Mouse (Mus musculus) thymus, postnatal 25 days (tissue): Measurements from ENCODE around the gene Lhpp.
A peak's percentile ranks its signal among the peaks of the same experiment; 100 is the strongest.

ENCODE experiments used
- DNase-seq: peaks from one replicate; pipeline ENCODE4 v3.0.0; 2022

The Lhpp gene

DNA sequence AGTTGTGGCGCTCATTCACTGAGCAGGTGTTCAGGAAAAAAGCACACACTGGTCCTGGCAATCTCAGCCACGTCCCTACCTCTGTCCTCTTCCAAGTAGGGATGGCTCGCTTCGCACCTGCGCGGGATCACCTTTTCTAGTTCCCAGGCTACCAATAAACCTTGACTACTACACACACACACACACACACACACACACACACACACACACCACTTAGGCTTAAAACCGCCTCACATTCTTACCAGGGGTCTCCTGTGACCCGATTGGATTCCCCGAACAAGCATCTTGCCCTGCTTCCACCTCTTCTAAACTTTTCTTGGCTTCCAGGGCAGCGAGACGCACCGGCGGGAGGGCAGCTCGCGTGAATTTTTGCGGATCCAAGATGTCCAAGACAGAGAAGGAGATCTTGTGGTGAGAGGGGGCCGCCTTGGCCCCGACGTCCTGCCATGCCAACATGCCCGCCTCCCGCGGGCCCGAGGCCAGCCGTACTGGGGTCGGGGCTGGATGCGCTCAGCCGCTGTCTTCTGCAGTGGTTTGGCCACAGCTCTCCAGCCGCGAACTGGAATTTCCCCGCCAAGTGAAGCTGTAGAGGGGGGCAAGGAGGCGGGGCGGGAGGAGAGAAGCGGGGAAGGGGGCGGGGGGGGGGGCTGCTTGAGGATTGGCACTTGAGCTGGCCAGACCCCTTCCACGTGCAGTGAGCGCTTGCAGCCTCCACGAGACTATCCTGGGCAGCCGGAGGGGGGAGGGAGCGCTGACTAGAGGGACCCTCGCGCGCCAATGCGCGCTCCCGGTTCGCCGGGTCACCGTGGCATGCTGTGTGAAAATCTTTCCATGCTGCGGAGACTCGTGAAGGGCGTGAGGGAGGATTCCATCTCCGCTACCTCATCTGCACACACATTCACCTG lies 11.1 kb upstream of the Lhpp start, which contains the start of gene Nkx1-2:
TSS of gene Nkx1-2 (minus strand) at position 567 of the 905 bp plus-strand sequence.
- no peak for DNase-seq

DNA sequence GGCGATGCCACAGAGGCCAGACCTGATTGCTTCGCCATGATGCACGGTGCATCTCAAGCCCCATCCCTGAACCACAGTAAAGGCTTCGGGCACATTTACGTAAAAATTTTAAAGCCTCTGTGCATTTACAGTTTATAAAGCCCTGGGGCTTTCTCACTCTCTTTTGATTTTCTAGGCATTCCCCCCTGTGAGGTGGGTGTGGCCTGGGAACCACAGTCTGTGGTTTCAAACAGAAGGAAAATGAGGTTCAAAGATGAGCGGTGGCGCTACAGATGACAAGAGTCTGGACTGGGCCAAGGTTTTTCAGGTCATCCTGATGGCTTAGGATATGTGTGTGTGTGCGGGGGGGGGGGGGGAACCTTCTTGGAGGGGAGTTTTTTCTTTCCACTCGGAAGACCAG lies 10.4 kb upstream of the Lhpp start:
- peak; percentile 28 for DNase-seq

DNA sequence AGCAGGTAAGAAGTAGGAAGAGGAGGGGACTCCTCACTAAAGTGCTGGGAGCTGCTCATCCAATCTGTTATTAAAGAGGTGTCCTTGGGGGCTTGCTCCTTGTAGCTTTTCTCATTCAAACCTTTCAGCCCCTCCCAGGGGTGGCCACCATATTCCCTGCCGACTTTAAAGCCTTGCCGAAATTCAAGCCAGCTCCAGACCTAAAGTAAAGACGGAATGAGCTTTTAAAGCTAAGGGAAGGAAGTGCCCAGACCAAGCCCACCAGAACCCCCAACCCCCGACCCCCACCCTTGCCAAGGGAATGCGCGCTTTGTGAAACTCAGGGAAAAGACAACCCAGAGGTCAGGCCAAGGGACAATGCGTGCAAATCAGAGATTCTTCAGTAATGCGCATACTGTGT lies 9.5 kb upstream of the Lhpp start:
- no peak for DNase-seq

DNA sequence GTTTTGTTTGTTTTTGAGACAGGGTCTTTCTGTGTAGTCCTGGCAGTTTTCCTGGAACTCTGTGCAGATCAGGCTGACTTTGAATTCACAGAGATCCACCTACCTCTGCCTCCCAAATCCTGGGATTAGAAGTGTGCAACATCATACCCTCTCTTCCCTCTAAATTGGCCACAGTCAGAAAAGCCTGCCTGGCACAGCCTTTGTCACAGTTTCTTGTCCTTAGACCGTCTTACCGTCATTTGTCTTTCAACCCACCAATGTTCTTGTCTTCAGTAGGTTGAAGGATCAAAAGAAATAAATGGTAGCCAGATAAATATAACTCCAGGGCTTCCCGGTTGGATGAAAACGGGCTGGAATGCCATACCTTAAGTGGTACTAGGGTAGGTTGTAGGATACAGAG lies 5.7 kb upstream of the Lhpp start:
- DNase-seq: no peak

DNA sequence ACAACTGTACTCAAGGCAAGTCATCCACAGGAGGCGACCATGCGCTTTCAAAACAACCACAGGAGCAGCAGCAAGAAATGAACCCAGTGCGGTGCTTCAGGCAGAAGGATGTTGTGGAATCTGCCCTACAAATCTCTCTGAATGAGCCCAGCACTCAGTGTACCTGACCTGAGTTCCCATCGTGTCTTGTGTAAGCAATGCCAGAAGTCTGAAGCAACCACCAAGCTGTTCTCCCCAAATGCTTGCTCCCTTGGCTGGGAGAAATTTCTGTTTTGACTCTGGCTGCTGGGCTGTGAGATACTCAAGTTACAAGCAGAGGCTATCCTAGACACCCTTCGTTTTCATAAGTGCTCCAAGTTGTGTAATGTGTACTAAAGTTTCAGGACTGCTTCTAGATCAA lies 4.7 kb upstream of the Lhpp start:
- no peak for DNase-seq

DNA sequence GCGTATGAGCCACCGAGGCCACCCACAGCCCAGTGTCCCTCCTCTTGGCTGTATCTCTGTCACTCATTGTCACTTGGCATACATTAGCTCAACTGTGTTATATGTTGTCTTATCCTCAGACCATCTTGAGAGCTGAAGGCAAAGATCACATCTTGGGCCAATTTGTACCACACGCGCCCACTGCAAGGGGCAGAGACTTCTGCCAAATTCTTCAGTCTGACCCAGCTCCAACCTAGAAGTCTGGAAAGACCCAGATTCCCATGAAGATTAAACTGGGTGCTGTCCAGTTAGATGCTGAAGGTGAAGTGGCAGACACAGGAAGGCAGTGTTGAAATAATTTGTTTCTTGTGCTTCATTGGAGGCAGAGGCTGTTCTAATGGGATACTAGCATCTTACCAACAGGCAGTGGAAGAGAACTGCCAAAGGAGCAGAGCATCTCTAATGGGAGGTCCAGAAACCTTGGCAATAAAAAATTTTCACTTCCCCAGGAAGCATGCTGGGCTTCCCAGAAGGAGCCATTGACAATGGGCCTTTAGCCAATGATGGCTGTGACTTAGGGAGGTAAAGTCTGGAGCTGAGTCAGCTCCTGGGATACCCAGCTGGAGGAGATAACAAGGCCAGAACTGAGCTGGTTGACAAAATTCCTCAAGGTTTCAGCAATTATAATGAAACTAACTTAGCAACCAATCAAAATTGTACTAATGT lies 2.0 kb upstream of the Lhpp start:
- DNase-seq: no peak

DNA sequence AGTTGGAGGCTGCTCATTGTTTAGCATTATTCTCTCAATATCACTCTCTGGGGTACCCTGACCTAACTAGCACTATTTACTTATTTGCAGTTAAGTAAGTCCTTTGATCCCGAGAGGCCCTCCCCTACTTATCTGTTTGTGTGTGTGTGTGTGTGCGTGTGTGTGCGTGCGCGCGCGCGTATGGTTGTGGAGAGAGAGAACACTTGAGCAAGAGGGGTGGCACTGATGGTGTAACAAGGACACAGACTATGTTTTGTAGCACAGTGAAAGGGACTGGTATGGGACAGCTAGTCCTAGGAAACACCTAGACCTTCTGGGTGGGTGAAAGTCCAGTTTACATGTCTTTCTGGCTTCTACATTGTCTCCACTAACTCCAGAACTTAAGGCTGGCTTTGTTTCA lies 1.1 kb downstream of the Lhpp start:
- no peak for DNase-seq

DNA sequence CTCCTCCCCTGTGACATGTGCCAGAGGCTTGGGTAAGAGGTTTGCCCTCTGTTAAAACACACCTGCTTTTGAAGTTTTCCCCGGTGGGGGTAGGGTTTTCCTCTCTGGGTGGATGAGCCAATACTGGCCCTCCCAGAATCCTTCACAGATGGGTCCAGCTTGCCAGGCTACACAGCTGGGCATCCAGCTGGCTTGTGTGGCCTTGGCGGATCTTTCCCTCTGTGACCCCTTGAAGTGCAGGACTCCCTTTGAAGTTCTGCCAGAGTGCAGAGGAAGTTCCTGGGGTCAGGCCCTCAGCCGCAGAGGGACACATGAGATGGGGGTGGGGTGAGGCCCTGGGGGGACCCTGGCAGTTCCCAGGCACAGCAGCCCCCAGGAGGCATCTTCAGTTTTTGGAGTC lies 4.9 kb downstream of the Lhpp start:
- no peak for DNase-seq

DNA sequence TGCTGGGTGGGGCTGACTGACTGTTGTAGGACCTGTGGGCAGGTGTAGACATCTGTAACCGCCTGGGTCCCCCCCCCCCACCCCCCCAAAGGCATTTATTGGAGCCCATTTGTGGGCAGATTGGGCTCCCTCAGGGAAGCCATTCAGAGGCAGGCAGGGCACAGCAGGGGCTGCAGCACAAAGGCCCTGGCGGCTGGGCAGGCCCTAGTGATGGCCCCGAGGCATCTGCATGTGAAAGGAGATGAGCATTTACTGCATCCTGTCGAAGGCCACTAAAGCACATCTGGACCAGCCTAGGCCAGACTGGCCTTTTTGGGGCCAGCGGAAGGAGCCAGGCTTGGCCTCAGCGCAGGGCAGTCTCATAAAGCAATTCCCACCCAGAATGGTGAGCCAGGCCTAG lies 6.0 kb downstream of the Lhpp start:
- DNase-seq: no peak

DNA sequence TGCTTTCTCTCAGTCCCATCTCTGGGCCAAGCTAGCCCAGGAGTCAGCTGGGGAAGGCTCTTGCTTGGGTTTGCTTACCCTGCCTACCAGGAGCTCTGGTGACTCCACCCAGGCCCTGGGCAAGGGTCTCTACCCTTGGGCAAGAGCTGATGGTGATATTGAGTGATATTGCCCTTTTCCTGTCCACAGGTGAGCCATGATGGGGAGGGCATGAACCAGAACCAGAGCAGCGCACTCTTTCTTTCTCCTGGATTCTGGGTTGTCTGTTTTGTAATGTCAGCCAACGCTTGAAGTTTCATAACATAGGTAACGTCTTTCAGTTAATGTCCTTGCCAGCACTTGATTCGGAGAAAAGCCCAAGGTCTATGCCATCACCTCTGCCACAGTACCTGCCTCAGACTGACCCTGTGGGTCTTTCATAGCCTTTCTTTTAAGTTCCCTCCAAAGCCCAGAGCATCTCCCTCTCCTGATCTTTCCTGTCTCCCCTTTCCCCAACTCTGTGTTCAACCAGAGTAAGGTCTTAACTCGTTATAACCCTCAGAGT lies 6.7 kb downstream of the Lhpp start:
- DNase-seq: no peak

DNA sequence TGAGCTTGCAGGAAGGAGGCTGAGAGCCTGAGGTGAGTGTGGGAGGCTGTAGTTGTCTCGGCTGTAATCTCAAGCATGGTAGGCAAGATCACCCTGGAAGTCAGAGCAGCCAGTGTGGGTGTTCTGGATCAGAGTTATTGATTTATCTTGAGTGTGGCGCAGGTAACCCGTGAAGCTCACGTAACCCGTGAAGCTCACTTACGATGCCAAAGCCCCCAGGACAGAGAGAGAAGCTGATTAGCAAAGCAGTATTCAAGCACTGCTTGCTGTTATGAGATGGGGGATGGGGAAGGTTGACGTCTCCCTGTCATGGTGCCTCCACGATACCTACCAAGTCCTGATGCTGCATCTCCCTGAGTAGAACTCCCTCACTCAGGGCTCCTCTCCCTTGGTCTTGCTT lies 9.1 kb downstream of the Lhpp start:
- no peak for DNase-seq

DNA sequence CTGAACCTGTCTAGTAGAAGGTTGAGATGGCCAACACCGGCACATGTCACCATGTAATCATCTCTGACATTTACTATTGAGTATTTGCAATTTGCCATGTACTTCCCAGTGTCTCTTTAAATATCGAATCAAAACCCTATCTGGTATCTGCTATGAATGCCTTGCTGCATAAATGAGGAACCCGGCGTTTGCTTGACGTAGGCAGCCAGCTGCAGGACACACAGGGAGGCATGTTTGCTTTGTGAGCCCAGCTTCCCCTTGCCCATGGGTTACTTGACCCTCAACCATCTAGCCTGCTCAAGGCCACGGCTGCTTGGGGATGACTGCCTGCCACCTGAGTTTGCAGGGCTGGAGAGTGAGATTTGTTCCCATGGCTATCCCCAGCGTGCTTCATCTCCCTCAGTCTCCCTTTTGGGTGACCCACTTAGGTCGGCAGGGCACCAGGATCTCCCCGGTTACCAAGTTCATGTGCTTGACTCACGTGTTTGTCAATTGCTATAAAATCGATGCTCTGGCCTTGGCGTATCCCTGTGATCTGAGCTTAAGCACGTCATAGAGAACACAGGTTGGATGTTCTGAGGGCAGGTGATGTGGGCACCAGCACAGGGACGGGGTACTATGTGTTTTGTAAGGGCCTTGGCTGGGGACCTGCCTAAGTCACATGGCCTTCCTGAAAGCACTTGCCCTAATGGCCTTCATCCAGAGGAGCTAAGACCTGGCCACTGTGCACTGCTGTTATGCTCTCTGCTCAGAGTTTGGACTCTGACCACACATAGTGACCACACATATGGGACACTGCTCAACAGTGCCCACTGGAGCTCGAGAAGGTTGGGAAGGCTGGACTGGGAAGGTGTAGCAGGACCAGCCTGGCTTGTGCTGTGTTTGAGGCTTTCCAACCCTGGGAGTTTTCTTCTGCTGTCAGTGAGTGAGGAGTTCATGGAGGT lies 9.8 kb downstream of the Lhpp start:
- no peak for DNase-seq

DNA sequence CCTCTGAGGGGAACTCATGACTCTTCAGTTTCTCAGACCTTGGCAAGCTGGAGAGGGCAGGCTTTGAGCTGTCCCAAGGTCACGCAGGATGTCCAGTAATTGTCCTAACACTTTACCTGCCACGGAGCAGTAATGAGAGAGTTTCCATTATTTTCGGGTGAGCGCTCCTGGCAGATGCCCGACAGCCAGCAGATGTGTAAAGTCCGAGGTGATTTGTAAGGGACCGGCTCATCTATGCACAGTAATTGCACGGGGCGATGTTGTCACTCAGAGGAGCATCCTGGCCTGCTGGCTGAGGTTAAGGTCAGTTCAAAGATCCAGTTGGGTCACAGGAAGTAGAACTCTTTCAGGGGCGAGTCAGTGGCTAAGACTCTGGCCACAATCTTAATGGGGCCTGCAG lies 13.7 kb downstream of the Lhpp start:
- DNase-seq: no peak

DNA sequence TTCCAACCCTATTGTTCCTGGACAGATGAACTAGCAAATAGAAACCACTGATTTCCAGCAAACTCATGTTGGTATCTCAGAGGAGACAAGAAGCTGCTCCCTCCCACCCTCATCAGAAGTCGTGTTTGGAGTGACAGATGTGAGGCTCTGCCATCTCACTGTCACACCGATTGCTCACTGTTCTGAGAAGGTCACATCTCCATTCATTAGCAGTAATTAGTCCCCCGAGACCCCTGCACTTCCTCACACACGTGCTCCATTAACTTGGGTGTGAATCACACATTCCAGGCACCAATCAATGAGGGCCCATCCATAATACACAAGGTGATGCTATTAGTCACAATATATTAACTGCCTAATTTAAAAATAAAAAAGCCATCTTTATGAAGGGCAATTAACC lies 15.7 kb downstream of the Lhpp start:
- DNase-seq: no peak

DNA sequence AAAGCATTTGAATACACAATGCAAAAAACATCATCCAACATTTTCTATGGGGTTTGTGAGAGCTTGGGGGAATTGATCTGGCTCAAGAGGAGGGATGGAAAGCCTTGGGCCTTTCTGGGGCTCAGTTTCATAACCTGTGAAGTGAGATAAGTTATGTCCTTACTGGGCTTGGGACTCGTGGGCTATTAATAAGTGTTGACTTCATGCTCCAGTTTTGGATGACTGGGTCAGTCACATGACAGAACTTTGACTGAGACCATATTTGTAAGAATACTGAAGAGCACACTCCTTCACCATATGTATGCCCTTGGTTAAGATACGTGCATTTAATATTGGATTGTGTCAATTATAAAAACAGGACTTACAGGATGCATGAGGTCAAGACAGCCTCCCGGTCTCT lies 17.0 kb downstream of the Lhpp start:
- DNase-seq: no peak

DNA sequence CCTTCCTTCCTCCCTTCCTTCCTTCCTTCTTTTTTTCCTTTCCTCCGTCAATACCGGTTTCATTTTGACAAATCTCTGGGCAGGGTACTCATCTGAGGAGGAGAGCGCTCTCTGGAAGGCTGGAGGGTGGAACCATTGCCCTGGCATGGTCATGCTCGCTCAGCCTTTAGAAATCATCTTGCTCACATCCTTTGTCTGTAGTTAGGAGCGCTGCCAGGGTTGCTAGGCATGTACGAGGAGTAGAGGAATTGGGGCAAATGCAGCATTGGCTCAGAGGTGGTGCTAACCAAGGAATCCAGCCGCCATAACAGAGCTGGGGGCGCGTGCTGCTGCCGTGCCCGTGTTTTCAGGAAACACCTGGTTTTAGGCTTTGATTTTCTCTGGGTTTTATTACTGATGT lies 20.9 kb downstream of the Lhpp start:
- DNase-seq: no peak

DNA sequence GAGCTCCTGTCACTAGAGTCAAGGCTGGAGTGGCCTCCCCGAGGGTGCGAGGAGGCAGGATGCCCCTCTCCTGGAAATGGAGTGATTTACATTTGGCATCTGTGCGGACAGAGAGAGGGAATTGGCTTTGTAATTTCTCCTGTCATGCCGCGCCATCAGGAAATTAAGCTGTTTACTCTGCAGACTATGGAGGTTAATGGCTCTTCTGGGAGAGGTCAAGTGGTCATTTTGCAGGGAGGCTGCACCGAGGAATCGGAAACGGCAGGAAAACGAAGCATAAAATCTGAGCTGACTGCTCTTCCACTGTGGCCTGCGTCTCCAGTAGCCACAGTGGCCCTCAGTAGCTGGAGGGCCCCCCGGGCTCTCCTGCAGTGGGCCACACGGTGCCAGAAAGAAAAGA lies 26.9 kb downstream of the Lhpp start:
- DNase-seq: no peak

DNA sequence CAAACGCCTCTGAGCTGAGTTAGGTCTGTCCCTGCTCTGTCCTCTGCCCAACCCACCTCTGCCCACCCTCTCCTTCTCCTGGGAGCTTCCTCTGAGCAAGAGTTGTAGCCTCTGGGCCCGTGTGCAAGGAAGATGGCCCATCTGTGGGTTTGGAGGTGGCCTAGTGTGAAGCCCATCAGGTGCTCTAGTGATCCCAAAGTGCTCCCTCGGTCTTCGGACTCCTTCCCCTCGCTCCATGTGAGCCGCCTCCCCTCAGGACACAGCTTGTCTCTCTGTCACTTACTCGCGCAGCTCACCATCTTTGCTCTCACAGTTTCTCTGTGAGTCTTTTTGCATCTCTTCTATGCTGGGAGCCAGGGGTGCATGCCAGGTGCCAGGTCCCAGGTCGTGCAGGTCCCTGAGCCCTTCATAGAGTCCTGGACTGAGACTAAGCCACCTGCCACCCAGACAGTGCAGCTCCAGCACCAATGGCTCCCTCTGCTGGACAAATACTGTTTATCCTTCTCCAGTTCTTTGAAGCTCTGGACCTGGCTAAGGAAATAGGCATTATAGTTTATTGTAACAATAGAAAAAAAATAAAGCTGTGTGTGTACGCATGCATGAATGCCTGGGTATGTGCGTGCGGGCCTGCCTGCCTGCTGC lies 28.1 kb downstream of the Lhpp start:
- DNase-seq: peak; percentile 32

DNA sequence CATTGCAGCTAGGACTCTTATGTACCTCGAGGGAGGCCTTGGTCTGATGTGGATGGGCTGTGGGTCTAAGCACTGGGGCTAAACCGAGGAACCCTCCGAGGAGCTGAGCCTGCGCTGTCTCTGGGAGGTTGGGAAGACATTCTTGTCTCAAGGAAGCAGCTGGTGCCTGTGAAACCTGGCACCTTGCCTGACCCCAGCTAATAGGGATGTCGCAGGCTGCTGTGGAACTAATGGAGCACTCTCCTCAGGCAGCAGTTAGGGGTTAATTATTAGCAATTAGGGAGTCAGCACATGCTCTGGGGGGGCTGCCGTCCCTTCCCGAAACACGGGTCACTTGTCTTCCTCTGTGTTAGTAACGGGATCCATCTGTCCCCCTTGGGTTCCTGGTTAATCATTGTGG lies 30.5 kb downstream of the Lhpp start:
- DNase-seq: no peak

DNA sequence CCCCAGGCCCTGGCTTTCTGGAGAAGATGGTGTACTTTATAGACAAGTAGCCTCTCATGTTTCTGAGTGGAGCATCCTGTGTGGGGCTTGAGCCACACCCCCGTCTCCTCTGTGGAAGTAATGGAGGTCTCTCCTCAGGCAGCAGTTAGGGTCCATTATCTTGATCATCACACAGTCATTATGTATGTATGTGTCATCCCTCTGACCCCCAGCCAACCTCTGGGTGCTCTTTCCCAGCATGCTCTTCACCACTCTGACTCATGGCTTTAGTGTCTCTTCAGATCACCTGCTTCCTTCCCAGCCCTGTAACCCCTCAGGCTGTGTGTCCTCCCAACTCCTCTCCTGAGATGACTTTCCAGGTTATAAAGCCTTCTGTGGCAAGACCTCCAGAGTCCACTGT lies 31.2 kb downstream of the Lhpp start:
- DNase-seq: no peak

DNA sequence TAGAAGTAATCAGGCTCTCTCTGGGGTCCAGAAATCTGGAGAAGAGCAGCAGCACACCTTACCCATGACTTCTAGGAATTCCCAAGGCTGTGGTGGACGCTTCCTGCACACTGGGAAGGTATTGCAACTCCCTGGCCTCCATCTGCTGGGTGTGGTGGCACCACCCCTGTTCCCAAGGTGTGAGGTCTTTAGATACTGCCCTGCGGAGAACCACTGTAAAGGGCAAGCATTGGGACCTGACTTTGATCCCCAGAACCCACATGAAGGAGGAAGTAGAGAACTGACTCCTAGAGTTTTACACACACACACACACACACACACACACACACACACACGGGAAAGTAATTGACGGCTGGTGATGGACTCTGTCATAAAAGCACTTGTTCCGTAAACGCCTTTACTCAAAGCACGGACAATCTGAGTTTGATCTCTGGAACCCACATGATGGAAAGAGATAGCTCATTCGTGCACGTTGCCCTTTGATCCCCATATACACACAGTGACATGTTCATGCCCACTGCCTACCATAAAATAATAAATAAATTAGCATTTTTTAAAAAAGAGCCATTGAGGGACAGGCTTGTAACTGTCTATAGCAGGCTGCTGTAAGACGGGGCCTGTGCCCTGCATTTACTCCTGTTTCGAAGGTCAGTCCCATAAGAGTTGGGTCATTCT lies 34.3 kb downstream of the Lhpp start:
- DNase-seq: no peak

DNA sequence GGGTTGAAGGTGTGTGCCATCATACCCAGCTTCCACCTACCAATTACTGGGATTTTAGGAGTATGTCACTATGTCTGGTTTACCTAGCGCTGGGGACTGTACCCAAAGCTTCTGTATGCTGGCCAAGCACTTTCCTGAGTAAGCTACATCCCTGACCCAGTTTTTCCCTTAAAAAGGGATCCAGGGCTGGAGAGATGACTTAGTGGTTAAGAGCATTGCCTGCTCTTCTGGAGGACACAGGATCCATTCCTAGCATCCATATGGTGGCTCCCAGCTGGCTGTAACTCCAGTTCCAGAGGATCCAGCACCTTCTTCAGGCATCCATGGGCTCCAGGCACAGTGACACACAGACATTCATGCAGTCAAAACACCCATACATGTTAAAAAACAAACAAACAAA lies 36.1 kb downstream of the Lhpp start:
- no peak for DNase-seq
